Mouse (Mus musculus): ENCODE data around the gene Pax9. TPM values are rescaled to one million over a fixed set of nuclear protein-coding genes. Genes with fewer than 3 reads are reported as not detected.
A peak's percentile ranks its signal among the peaks of the same experiment; 100 is the strongest.

Gene Pax9
- polyA plus RNA-seq, 1 experiment from 2014 or later: 10.5 TPM

DNA sequence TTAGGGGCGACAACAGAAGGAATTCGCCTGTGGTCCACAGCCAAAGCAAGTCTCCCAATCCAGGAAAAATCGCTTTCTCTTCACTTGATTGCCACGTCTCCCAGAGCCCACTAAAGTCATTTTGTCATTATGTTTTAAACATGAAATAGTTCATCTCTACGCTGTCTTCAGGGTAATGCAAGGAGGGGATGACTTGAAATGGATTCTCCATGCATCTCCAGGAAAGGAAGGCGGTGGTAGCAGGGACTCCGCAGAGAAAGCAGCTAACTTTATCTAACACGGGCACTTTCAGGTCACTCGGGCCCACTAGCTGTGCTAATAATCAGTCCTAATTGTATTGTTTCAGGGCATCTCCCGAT, 3.1 kb upstream of the Pax9 start:
- ATAC-seq (replicated peaks; ENCODE audit: insufficient number of reproducible peaks, low FRiP score, low TSS enrichment, low read depth): no peak
- peaks cover 54% of the 10 kb centered on the region for H3K27me3 ChIP-seq (ENCODE audit: control insufficient read depth, insufficient read depth, low read length)
- no peak overlapping the region for H3K9ac ChIP-seq (replicated peaks; ENCODE audit: low read length)
- no peak for DNase-seq (ENCODE audit: low spot score)
- no peak overlapping the region for H3K27ac ChIP-seq (replicated peaks; ENCODE audit: low read depth, low read length)
- H3K4me2 ChIP-seq (ENCODE audit: low read depth, low read length): no peak overlapping the region
- no peaks in the 10 kb centered on the region for H3K36me3 ChIP-seq (replicated peaks; ENCODE audit: control insufficient read depth, insufficient read depth, low read depth, low read length)
- H3K9me3 ChIP-seq (replicated peaks; ENCODE audit: control insufficient read depth, low read length): no peaks in the 10 kb centered on the region
- H3K4me3 ChIP-seq (ENCODE audit: low read depth, low read length): no peak overlapping the region
- H3K4me1 ChIP-seq (ENCODE audit: control insufficient read depth, insufficient read depth, low read length): peaks cover 3% of the 10 kb centered on the region; the same call in 1 of the 2 replicates
- WGBS: 5% methylated on average over 10 of the region's 10 CpGs

DNA sequence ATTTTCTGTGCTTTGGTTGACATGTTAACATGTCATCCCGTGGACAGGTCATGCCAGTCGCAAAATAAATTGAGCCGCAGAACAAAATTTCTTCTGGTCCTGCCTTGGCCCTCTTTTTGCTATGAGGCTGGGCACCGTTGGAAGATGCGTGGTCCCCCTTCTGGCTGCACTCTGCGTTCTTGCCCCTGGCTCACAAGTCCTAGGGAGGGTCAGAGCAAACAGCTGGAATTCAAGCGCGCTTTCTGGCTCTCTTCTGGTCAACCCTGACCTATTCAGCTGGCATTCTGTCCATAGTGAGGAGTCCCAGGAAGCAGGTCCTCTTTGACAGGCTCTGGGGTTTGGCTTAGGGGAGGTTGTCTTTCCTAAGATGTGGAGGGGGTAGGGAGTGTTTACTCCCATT, 2.6 kb upstream of the Pax9 start:
- Histone ChIP-seq H3K9me3 (replicated peaks; ENCODE audit: control insufficient read depth, low read length) (no peaks in the 10 kb centered on the region), H3K4me3 (ENCODE audit: low read depth, low read length) (no peak overlapping the region), H3K4me2 (ENCODE audit: low read depth, low read length) (no peak overlapping the region), H3K27me3 (ENCODE audit: control insufficient read depth, insufficient read depth, low read length) (peaks cover 51% of the 10 kb centered on the region), H3K36me3 (replicated peaks; ENCODE audit: control insufficient read depth, insufficient read depth, low read depth, low read length) (no peaks in the 10 kb centered on the region), H3K27ac (replicated peaks; ENCODE audit: low read depth, low read length) (no peak overlapping the region), H3K4me1 (ENCODE audit: control insufficient read depth, insufficient read depth, low read length) (peaks cover 3% of the 10 kb centered on the region; the same call in 1 of the 2 replicates), H3K9ac (replicated peaks; ENCODE audit: low read length) (no peak overlapping the region)
- DNase-seq (ENCODE audit: low spot score): no peak
- 2% methylated on average over 8 of the region's 8 CpGs for WGBS
- no peak for ATAC-seq (replicated peaks; ENCODE audit: insufficient number of reproducible peaks, low FRiP score, low TSS enrichment, low read depth)

DNA sequence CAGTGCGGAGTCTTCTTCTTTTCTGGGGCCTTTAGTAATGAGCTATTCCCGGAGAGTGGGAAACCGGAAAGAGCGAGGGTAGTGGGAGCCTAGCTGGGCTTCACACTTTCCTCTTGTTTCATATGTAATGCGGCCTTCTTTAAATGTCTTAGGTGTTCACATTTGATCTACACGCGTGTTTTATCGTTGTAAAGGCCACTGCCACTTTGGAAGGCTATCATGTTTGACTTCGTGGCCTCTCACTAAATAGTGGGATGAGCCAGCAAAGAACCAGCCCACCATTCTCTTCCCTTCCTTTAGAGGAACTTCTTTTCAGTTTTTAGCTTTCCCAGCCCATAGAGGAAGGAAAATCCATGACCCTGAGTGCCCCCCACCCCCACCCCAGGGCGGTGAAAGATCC, 2.2 kb upstream of the Pax9 start:
- Histone ChIP-seq H3K27ac (replicated peaks; ENCODE audit: low read depth, low read length) (no peak overlapping the region), H3K4me2 (ENCODE audit: low read depth, low read length) (peak overlapping the region; percentile 24; the same call in 1 of the 2 replicates), H3K4me3 (ENCODE audit: low read depth, low read length) (no peak overlapping the region), H3K9ac (replicated peaks; ENCODE audit: low read length) (no peak overlapping the region), H3K4me1 (ENCODE audit: control insufficient read depth, insufficient read depth, low read length) (peaks cover 3% of the 10 kb centered on the region; the same call in 1 of the 2 replicates), H3K9me3 (replicated peaks; ENCODE audit: control insufficient read depth, low read length) (no peaks in the 10 kb centered on the region), H3K36me3 (replicated peaks; ENCODE audit: control insufficient read depth, insufficient read depth, low read depth, low read length) (no peaks in the 10 kb centered on the region), H3K27me3 (ENCODE audit: control insufficient read depth, insufficient read depth, low read length) (peaks cover 47% of the 10 kb centered on the region)
- DNase-seq (ENCODE audit: low spot score) (no peak), ATAC-seq (replicated peaks; ENCODE audit: insufficient number of reproducible peaks, low FRiP score, low TSS enrichment, low read depth) (no peak)
- WGBS: 3% methylated on average over 10 of the region's 10 CpGs

DNA sequence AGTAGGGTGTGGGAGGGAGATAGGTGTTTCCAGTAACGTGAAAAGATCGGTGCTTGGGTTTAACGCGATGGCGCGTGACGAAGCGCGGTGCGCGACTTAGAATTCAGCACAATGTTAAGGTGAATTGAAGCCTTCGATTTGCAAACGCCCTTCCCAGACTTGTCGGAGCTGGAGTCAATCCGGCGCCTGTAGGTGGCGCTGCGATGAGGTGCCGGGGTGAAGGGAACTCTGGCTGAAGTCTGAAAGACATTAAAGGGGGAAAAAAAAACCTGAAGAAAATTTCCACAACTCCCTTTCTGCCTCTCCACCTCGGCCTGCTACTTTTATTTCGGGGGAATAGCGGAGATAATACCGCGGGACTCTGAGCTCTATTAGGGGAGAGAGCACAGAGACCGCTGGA, 1.8 kb upstream of the Pax9 start:
- WGBS: under 1% methylated on average over 25 of the region's 25 CpGs
- Histone ChIP-seq H3K4me1 (ENCODE audit: control insufficient read depth, insufficient read depth, low read length) (peaks cover 3% of the 10 kb centered on the region; the same call in 1 of the 2 replicates), H3K27me3 (ENCODE audit: control insufficient read depth, insufficient read depth, low read length) (peaks cover 48% of the 10 kb centered on the region), H3K4me3 (ENCODE audit: low read depth, low read length) (no peak overlapping the region), H3K36me3 (replicated peaks; ENCODE audit: control insufficient read depth, insufficient read depth, low read depth, low read length) (no peaks in the 10 kb centered on the region), H3K9ac (replicated peaks; ENCODE audit: low read length) (no peak overlapping the region), H3K4me2 (ENCODE audit: low read depth, low read length) (peak overlapping the region; percentile 24; the same call in 1 of the 2 replicates), H3K9me3 (replicated peaks; ENCODE audit: control insufficient read depth, low read length) (no peaks in the 10 kb centered on the region), H3K27ac (replicated peaks; ENCODE audit: low read depth, low read length) (no peak overlapping the region)
- peak; percentile 88 for DNase-seq (ENCODE audit: low spot score)
- no peak for ATAC-seq (replicated peaks; ENCODE audit: insufficient number of reproducible peaks, low FRiP score, low TSS enrichment, low read depth)

GRCm38 (mm10) chr12:56690366-56690765, 1.2 kb upstream of the Pax9 start:
- H3K36me3 ChIP-seq (replicated peaks; ENCODE audit: control insufficient read depth, insufficient read depth, low read depth, low read length): no peaks in the 10 kb centered on the region
- no peak overlapping the region for H3K27ac ChIP-seq (replicated peaks; ENCODE audit: low read depth, low read length)
- no peak for ATAC-seq (replicated peaks; ENCODE audit: insufficient number of reproducible peaks, low FRiP score, low TSS enrichment, low read depth)
- no peak overlapping the region for H3K4me2 ChIP-seq (ENCODE audit: low read depth, low read length)
- no peak overlapping the region for H3K9ac ChIP-seq (replicated peaks; ENCODE audit: low read length)
- H3K4me1 ChIP-seq (ENCODE audit: control insufficient read depth, insufficient read depth, low read length): peaks cover 3% of the 10 kb centered on the region; the same call in 1 of the 2 replicates
- DNase-seq (ENCODE audit: low spot score): no peak
- no peaks in the 10 kb centered on the region for H3K9me3 ChIP-seq (replicated peaks; ENCODE audit: control insufficient read depth, low read length)
- 0 out of 2 replicates have a peak overlapping the region, but pooled peaks have one; percentile 0 for H3K4me3 ChIP-seq (ENCODE audit: low read depth, low read length)
- H3K27me3 ChIP-seq (ENCODE audit: control insufficient read depth, insufficient read depth, low read length): peaks cover 52% of the 10 kb centered on the region
- WGBS: 4% methylated on average over 16 of the region's 16 CpGs

- peaks cover 3% of the 10 kb centered on the region; the same call in 1 of the 2 replicates for H3K4me1 ChIP-seq (ENCODE audit: control insufficient read depth, insufficient read depth, low read length)
- H3K27me3 ChIP-seq (ENCODE audit: control insufficient read depth, insufficient read depth, low read length): peaks cover 57% of the 10 kb centered on the region
- H3K4me3 ChIP-seq (ENCODE audit: low read depth, low read length): peak overlapping the region; percentile 34
- no peak overlapping the region for H3K27ac ChIP-seq (replicated peaks; ENCODE audit: low read depth, low read length)
- DNase-seq (ENCODE audit: low spot score): no peak
- WGBS: under 1% methylated on average over 12 of the region's 12 CpGs
- H3K36me3 ChIP-seq (replicated peaks; ENCODE audit: control insufficient read depth, insufficient read depth, low read depth, low read length): no peaks in the 10 kb centered on the region
- H3K9me3 ChIP-seq (replicated peaks; ENCODE audit: control insufficient read depth, low read length): no peaks in the 10 kb centered on the region
- H3K9ac ChIP-seq (replicated peaks; ENCODE audit: low read length): no peak overlapping the region
- peak overlapping the region; percentile 26 for H3K4me2 ChIP-seq (ENCODE audit: low read depth, low read length)
- no peak for ATAC-seq (replicated peaks; ENCODE audit: insufficient number of reproducible peaks, low FRiP score, low TSS enrichment, low read depth)
Measured at GRCm38 (mm10) chr12:56691001-56691400, 566 bp upstream of the Pax9 start.

GRCm38 (mm10) chr12:56692536-56692935, 969 bp downstream of the Pax9 start:
- H3K4me2 ChIP-seq (ENCODE audit: low read depth, low read length): peak overlapping the region; percentile 35
- peaks cover 9% of the 10 kb centered on the region for H3K4me1 ChIP-seq (ENCODE audit: control insufficient read depth, insufficient read depth, low read length)
- peaks cover 65% of the 10 kb centered on the region for H3K27me3 ChIP-seq (ENCODE audit: control insufficient read depth, insufficient read depth, low read length)
- no peaks in the 10 kb centered on the region for H3K9me3 ChIP-seq (replicated peaks; ENCODE audit: control insufficient read depth, low read length)
- no peak for DNase-seq (ENCODE audit: low spot score)
- no peak overlapping the region for H3K27ac ChIP-seq (replicated peaks; ENCODE audit: low read depth, low read length)
- 2% methylated on average over 19 of the region's 19 CpGs for WGBS
- no peak for ATAC-seq (replicated peaks; ENCODE audit: insufficient number of reproducible peaks, low FRiP score, low TSS enrichment, low read depth)
- peak overlapping the region; percentile 34 for H3K4me3 ChIP-seq (ENCODE audit: low read depth, low read length)
- no peaks in the 10 kb centered on the region for H3K36me3 ChIP-seq (replicated peaks; ENCODE audit: control insufficient read depth, insufficient read depth, low read depth, low read length)
- peak overlapping the region; percentile 50 for H3K9ac ChIP-seq (replicated peaks; ENCODE audit: low read length)

DNA sequence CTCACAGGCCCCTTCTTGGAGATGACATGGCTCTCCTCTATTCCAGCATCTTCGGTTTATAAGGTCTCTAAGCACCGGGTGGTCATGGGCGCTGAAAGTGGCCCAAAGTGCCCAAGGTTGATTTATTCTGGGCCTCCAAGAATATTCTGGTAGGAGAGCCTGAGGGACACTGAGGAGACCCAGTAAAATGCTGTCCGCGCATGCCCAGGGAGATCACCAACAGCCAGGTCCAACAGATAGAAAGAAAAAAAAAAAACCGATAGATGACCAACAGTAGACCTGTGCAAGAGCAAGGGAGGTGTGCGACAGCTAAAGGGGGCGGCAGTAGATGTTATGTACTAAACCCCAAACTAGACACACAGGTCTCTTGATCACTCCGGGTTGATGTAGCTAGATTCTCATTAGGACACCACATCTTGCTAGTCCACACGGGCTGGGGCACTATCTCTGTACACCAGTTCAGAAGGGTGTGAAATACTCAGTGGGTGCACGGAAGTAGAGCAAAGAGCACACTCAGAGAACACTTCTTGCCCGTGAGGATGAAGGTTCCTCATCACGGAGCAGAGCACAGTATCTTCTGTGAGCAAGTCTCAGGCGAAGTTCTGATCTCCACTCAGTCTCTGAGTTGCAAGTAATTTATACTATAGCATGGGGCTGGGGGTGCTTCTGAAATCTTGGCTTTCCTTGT, 2.0 kb downstream of the Pax9 start:
- H3K4me3 ChIP-seq (ENCODE audit: low read depth, low read length): peak overlapping the region; percentile 34; the same call in 1 of the 2 replicates
- no peak for ATAC-seq (replicated peaks; ENCODE audit: insufficient number of reproducible peaks, low FRiP score, low TSS enrichment, low read depth)
- DNase-seq (ENCODE audit: low spot score): no peak
- H3K36me3 ChIP-seq (replicated peaks; ENCODE audit: control insufficient read depth, insufficient read depth, low read depth, low read length): no peaks in the 10 kb centered on the region
- 5% methylated on average over 14 of the region's 14 CpGs for WGBS
- H3K27me3 ChIP-seq (ENCODE audit: control insufficient read depth, insufficient read depth, low read length): peaks cover 60% of the 10 kb centered on the region
- H3K9ac ChIP-seq (replicated peaks; ENCODE audit: low read length): peak overlapping the region; percentile 50
- peak overlapping the region; percentile 35; the same call in 1 of the 2 replicates for H3K4me2 ChIP-seq (ENCODE audit: low read depth, low read length)
- peaks cover 9% of the 10 kb centered on the region for H3K4me1 ChIP-seq (ENCODE audit: control insufficient read depth, insufficient read depth, low read length)
- H3K9me3 ChIP-seq (replicated peaks; ENCODE audit: control insufficient read depth, low read length): no peaks in the 10 kb centered on the region
- H3K27ac ChIP-seq (replicated peaks; ENCODE audit: low read depth, low read length): no peak overlapping the region

Data from embryonic facial prominence, embryonic 11.5 days (tissue).